Mouse (Mus musculus): ENCODE measurements around the gene Gm20696. TPM values are rescaled to one million over a fixed set of nuclear protein-coding genes. Genes with fewer than 3 reads are reported as not detected.

Gene Gm20696
- total and polyA plus RNA-seq, 3 experiments: 1.5 to 7.1 TPM; not detected in 1

GRCm38 (mm10) chr6:99602434-99602833 lies 64.2 kb downstream of the Gm20696 start:
- TF ChIP-seq GATA2 (IDR thresholded peaks at IDR 0.05; ENCODE audit: borderline replicate concordance, low read depth, low read length) (no peak), CTCF (IDR thresholded peaks at IDR 0.05; ENCODE audit: low read depth, low read length) (no peak), POLR2AphosphoS5 (IDR thresholded peaks at IDR 0.05; ENCODE audit: insufficient replicate concordance, low read depth, low read length) (no peak), TAL1 (conservative IDR thresholded peaks at IDR 0.05; ENCODE audit: low read depth, low read length) (no peak), GATA1 (IDR thresholded peaks at IDR 0.05; ENCODE audit: borderline replicate concordance, low read length) (no peak)
- no peaks in the 10 kb centered on the region for H3K27me3 ChIP-seq (ENCODE audit: insufficient read depth, low read length)
- H3K4me3 ChIP-seq (ENCODE audit: low read depth, low read length): no peak overlapping the region
- ATAC-seq (ENCODE audit: extremely low read depth, insufficient number of reproducible peaks, low FRiP score, poor library complexity, severe bottlenecking) (no peak), DNase-seq (ENCODE audit: low spot score) (no peak)
- no peaks in the 10 kb centered on the region for H3K36me3 ChIP-seq (replicated peaks)
- H3K4me1 ChIP-seq (ENCODE audit: insufficient read depth, low read depth, low read length): no peaks in the 10 kb centered on the region
- peaks cover 17% of the 10 kb centered on the region for H3K9me3 ChIP-seq (replicated peaks)

- Histone ChIP-seq H3K27me3 (ENCODE audit: insufficient read depth, low read length) (no peaks in the 10 kb centered on the region), H3K4me3 (ENCODE audit: low read depth, low read length) (no peak overlapping the region), H3K36me3 (replicated peaks) (no peaks in the 10 kb centered on the region), H3K9me3 (replicated peaks) (peaks cover 16% of the 10 kb centered on the region), H3K4me1 (ENCODE audit: insufficient read depth, low read depth, low read length) (no peaks in the 10 kb centered on the region)
- no peak for TF ChIP-seq GATA2 (IDR thresholded peaks at IDR 0.05; ENCODE audit: borderline replicate concordance, low read depth, low read length)
- TF ChIP-seq POLR2AphosphoS5 (IDR thresholded peaks at IDR 0.05; ENCODE audit: insufficient replicate concordance, low read depth, low read length): no peak
- no peak for TF ChIP-seq CTCF (IDR thresholded peaks at IDR 0.05; ENCODE audit: low read depth, low read length)
- DNase-seq (ENCODE audit: low spot score): no peak
- no peak for ATAC-seq (ENCODE audit: extremely low read depth, insufficient number of reproducible peaks, low FRiP score, poor library complexity, severe bottlenecking)
These were observed 65.7 kb downstream of the Gm20696 start for GRCm38 (mm10) chr6:99600886-99601285.

- TF ChIP-seq GATA2 (IDR thresholded peaks at IDR 0.05; ENCODE audit: borderline replicate concordance, low read depth, low read length) (no peak), POLR2AphosphoS5 (IDR thresholded peaks at IDR 0.05; ENCODE audit: insufficient replicate concordance, low read depth, low read length) (no peak), TAL1 (conservative IDR thresholded peaks at IDR 0.05; ENCODE audit: low read depth, low read length) (no peak), CTCF (IDR thresholded peaks at IDR 0.05; ENCODE audit: low read depth, low read length) (no peak), GATA1 (IDR thresholded peaks at IDR 0.05; ENCODE audit: borderline replicate concordance, low read length) (no peak)
- Histone ChIP-seq H3K27me3 (ENCODE audit: insufficient read depth, low read length) (no peaks in the 10 kb centered on the region), H3K36me3 (replicated peaks) (no peaks in the 10 kb centered on the region), H3K4me3 (ENCODE audit: low read depth, low read length) (no peak overlapping the region), H3K4me1 (ENCODE audit: insufficient read depth, low read depth, low read length) (no peaks in the 10 kb centered on the region), H3K9me3 (replicated peaks) (peaks cover 16% of the 10 kb centered on the region)
- no peak for ATAC-seq (ENCODE audit: extremely low read depth, insufficient number of reproducible peaks, low FRiP score, poor library complexity, severe bottlenecking)
- no peak for DNase-seq (ENCODE audit: low spot score)
These were observed 66.3 kb downstream of the Gm20696 start for GRCm38 (mm10) chr6:99600168-99600793.

- H3K36me3 ChIP-seq (replicated peaks): no peaks in the 10 kb centered on the region
- peaks cover 12% of the 10 kb centered on the region for H3K9me3 ChIP-seq (replicated peaks)
- no peak for TF ChIP-seq TAL1 (conservative IDR thresholded peaks at IDR 0.05; ENCODE audit: low read depth, low read length)
- no peak for TF ChIP-seq CTCF (IDR thresholded peaks at IDR 0.05; ENCODE audit: low read depth, low read length)
- no peak for TF ChIP-seq POLR2AphosphoS5 (IDR thresholded peaks at IDR 0.05; ENCODE audit: insufficient replicate concordance, low read depth, low read length)
- no peak for TF ChIP-seq GATA2 (IDR thresholded peaks at IDR 0.05; ENCODE audit: borderline replicate concordance, low read depth, low read length)
- TF ChIP-seq GATA1 (IDR thresholded peaks at IDR 0.05; ENCODE audit: borderline replicate concordance, low read length): no peak
- no peak overlapping the region for H3K4me3 ChIP-seq (ENCODE audit: low read depth, low read length)
- no peaks in the 10 kb centered on the region for H3K27me3 ChIP-seq (ENCODE audit: insufficient read depth, low read length)
- DNase-seq (ENCODE audit: low spot score) (no peak), ATAC-seq (ENCODE audit: extremely low read depth, insufficient number of reproducible peaks, low FRiP score, poor library complexity, severe bottlenecking) (no peak)
- no peaks in the 10 kb centered on the region for H3K4me1 ChIP-seq (ENCODE audit: insufficient read depth, low read depth, low read length)
These were observed 66.9 kb downstream of the Gm20696 start for GRCm38 (mm10) chr6:99599651-99600050.

- H3K27me3 ChIP-seq (ENCODE audit: insufficient read depth, low read length): no peaks in the 10 kb centered on the region
- no peak overlapping the region for H3K4me3 ChIP-seq (ENCODE audit: low read depth, low read length)
- H3K4me1 ChIP-seq (ENCODE audit: insufficient read depth, low read depth, low read length): no peaks in the 10 kb centered on the region
- H3K36me3 ChIP-seq (replicated peaks): no peaks in the 10 kb centered on the region
- TF ChIP-seq GATA1 (IDR thresholded peaks at IDR 0.05; ENCODE audit: borderline replicate concordance, low read length) (no peak), GATA2 (IDR thresholded peaks at IDR 0.05; ENCODE audit: borderline replicate concordance, low read depth, low read length) (no peak), POLR2AphosphoS5 (IDR thresholded peaks at IDR 0.05; ENCODE audit: insufficient replicate concordance, low read depth, low read length) (no peak), TAL1 (conservative IDR thresholded peaks at IDR 0.05; ENCODE audit: low read depth, low read length) (no peak), CTCF (IDR thresholded peaks at IDR 0.05; ENCODE audit: low read depth, low read length) (no peak)
- peaks cover 9% of the 10 kb centered on the region for H3K9me3 ChIP-seq (replicated peaks)
- DNase-seq (ENCODE audit: low spot score): no peak
- no peak for ATAC-seq (ENCODE audit: extremely low read depth, insufficient number of reproducible peaks, low FRiP score, poor library complexity, severe bottlenecking)
These were observed 67.4 kb downstream of the Gm20696 start for GRCm38 (mm10) chr6:99599229-99599628.

GRCm38 (mm10) chr6:99577040-99577439 lies 89.6 kb downstream of the Gm20696 start:
- DNase-seq (ENCODE audit: low spot score) (no peak), ATAC-seq (ENCODE audit: extremely low read depth, insufficient number of reproducible peaks, low FRiP score, poor library complexity, severe bottlenecking) (no peak)
- Histone ChIP-seq H3K27me3 (ENCODE audit: insufficient read depth, low read length) (no peaks in the 10 kb centered on the region), H3K4me1 (ENCODE audit: insufficient read depth, low read depth, low read length) (no peaks in the 10 kb centered on the region), H3K36me3 (replicated peaks) (no peaks in the 10 kb centered on the region), H3K4me3 (ENCODE audit: low read depth, low read length) (no peak overlapping the region), H3K9me3 (replicated peaks) (no peaks in the 10 kb centered on the region; the same call in 1 of the 2 replicates)
- TF ChIP-seq GATA2 (IDR thresholded peaks at IDR 0.05; ENCODE audit: borderline replicate concordance, low read depth, low read length) (no peak), TAL1 (conservative IDR thresholded peaks at IDR 0.05; ENCODE audit: low read depth, low read length) (no peak), POLR2AphosphoS5 (IDR thresholded peaks at IDR 0.05; ENCODE audit: insufficient replicate concordance, low read depth, low read length) (no peak)

Measured in G1E (cell line).